Mouse (Mus musculus) embryonic fibroblast, embryonic 13.5 days (primary cell): ENCODE results near the gene Gm7233.
"Not testable (repeated sequence)": the region's sequence is repeated elsewhere in the genome, so short reads cannot be mapped to it uniquely, and the experiment has no call there.

Source experiments
- CTCF ChIP-seq: IDR thresholded peaks from 2 replicates; pipeline ENCODE4 v1.5.1; 2011; ENCODE audit warnings: mild to moderate bottlenecking, control low read depth, low read length, moderate library complexity, borderline replicate concordance; ENCODE audit not compliant: insufficient read depth
- POLR2A ChIP-seq: IDR thresholded peaks from 2 replicates; pipeline ENCODE4 v1.6.1; 2011; ENCODE audit warnings: low read depth, mild to moderate bottlenecking, control low read depth, low read length, moderate library complexity

GRCm38 (mm10) chr14:43179567-43179966, at the start of gene Gm7233:
- not testable (repeated sequence) for TF ChIP-seq CTCF, POLR2A
